Mouse (Mus musculus) macrophage (primary cell): ENCODE data around the gene Rnf225. TPM values are rescaled to one million over a fixed set of nuclear protein-coding genes. Genes with fewer than 3 reads are reported as not detected.
A peak's percentile ranks its signal among the peaks of the same experiment; 100 is the strongest.
"Not testable (repeated sequence)": the region's sequence is repeated elsewhere in the genome, so short reads cannot be mapped to it uniquely, and the experiment has no call there.

Experiments
- H3K27ac ChIP-seq: fragments of 350-480 bp; formaldehyde crosslinking; 2 replicates; pipeline ENCODE4 v1.9.0; 2021
- H3K36me3 ChIP-seq: fragments of 350-480 bp; formaldehyde crosslinking; 2 replicates; pipeline ENCODE4 v1.9.0; 2021; ENCODE audit errors: inconsistent target
- H3K4me3 ChIP-seq: fragments of 350-480 bp; formaldehyde crosslinking; 2 replicates; pipeline ENCODE4 v1.9.0; 2021; ENCODE audit errors: inconsistent target
- H3K79me2 ChIP-seq: fragments of 350-480 bp; formaldehyde crosslinking; 2 replicates; pipeline ENCODE4 v1.9.0; 2021; ENCODE audit errors: inconsistent target
- WGBS: methylation state at CpG from one replicate; pipeline ENCODE4 v1.1.7; 2026; ENCODE audit warnings: inconsistent platforms; ENCODE audit not compliant: missing documents; 5-methylcytosine and 5-hydroxymethylcytosine counted together
- polyA plus RNA-seq: library from polyadenylated mRNA; stranded (reverse); fragments of 250-400 nt; gene quantifications from 3 replicates; pipeline ENCODE4 v1.2.4, GENCODE M21; 2018; ENCODE audit warnings: inconsistent platforms
- total RNA-seq, 78 experiments: library from RNA; depleted of rRNA; stranded (reverse); fragments of 250-400 nt; gene quantifications; 1 replicate in 9 of 78; 2 replicates in 24 of 78; 3 replicates in 43 of 78; 4 replicates in 2 of 78; pipeline ENCODE4 v1.2.4; 2018; ENCODE audit warnings: inconsistent platforms in 56 of 78

Gene Rnf225
- total RNA-seq (2018; cell fraction: chromatin; rRNA removed): 1 to 10 TPM in 2 of 26 experiments, under 1 TPM in 21, not detected in 3; 0.23 to 1.8 (median 0.57) TPM
- total RNA-seq (2018; cell fraction: cytosol; rRNA removed): under 1 TPM in 22 of 26 experiments, not detected in 4; 0.03 to 0.65 (median 0.19) TPM
- total RNA-seq (2018; cell fraction: nucleus; rRNA removed): 1 to 10 TPM in 3 of 26 experiments, under 1 TPM in 22, not detected in 1; 0.15 to 2.6 (median 0.51) TPM
- polyA plus RNA-seq: 0.07 TPM in 1 of 3 replicates, not detected in the others

- WGBS: 77% methylated on average over 8 of the region's 8 CpGs
- Histone ChIP-seq H3K4me3 (no peak within 1 kb of the TSS), H3K79me2 (peaks cover 21% of the 10 kb centered on the region), H3K36me3 (peaks cover 38% of the 10 kb centered on the region), H3K27ac (no peak within 1 kb of the TSS)
Measured at GRCm38 (mm10) chr7:12927191-12927680, at the start of gene Rnf225. Gene Rnf225, plus strand, starts transcription at chr7:12927416.

GRCm38 (mm10) chr7:12880036-12880435 is 47.2 kb upstream of the Rnf225 start:
- Histone ChIP-seq H3K79me2 (no peaks in the 10 kb centered on the region), H3K4me3 (no peak overlapping the region), H3K36me3 (0 out of 2 replicates have a peak, but pooled peaks cover 6% of the 10 kb centered on the region), H3K27ac (no peak overlapping the region)

GRCm38 (mm10) chr7:12880497-12880896 is 46.7 kb upstream of the Rnf225 start:
- not testable (repeated sequence) for H3K27ac ChIP-seq, H3K36me3 ChIP-seq, H3K79me2 ChIP-seq
- WGBS: 27% methylated on average over 8 of the region's 8 CpGs
- peak overlapping the region; percentile 94 for H3K4me3 ChIP-seq

- WGBS: 2% methylated on average over 32 of the region's 35 CpGs
- Histone ChIP-seq H3K36me3 (peaks cover 15% of the 10 kb centered on the region), H3K4me3 (peak within 1 kb of the TSS; percentile 94), H3K27ac (peak within 1 kb of the TSS; percentile 32; the same call in 1 of the 2 replicates), H3K79me2 (no peaks in the 10 kb centered on the region)
Measured at GRCm38 (mm10) chr7:12880911-12881660, 46.1 kb upstream of the Rnf225 start, which contains the start of gene Zfp128. Gene Zfp128, plus strand, starts transcription at chr7:12881177.

- 77% methylated on average over 12 of the region's 12 CpGs for WGBS
- Histone ChIP-seq H3K79me2 (no peaks in the 10 kb centered on the region), H3K36me3 (peaks cover 32% of the 10 kb centered on the region), H3K27ac (no peak overlapping the region), H3K4me3 (no peak overlapping the region)
Measured at GRCm38 (mm10) chr7:12886563-12887266, 40.5 kb upstream of the Rnf225 start.

- H3K79me2 ChIP-seq: no peaks in the 10 kb centered on the region
- H3K4me3 ChIP-seq: no peak overlapping the region
- H3K36me3 ChIP-seq: peaks cover 32% of the 10 kb centered on the region
- 49% methylated on average over 5 of the region's 5 CpGs for WGBS
- H3K27ac ChIP-seq: no peak overlapping the region
Measured at GRCm38 (mm10) chr7:12887585-12887984, 39.6 kb upstream of the Rnf225 start.

GRCm38 (mm10) chr7:12890928-12891327 is 36.3 kb upstream of the Rnf225 start:
- peaks cover 19% of the 10 kb centered on the region for H3K36me3 ChIP-seq
- H3K4me3 ChIP-seq: no peak overlapping the region
- 92% methylated on average over 14 of the region's 14 CpGs for WGBS
- no peaks in the 10 kb centered on the region for H3K79me2 ChIP-seq
- no peak overlapping the region for H3K27ac ChIP-seq

- WGBS: 0% methylated on average over 1 of the region's 1 CpGs
- peaks cover 15% of the 10 kb centered on the region; the same call in 1 of the 2 replicates for H3K36me3 ChIP-seq
Measured at GRCm38 (mm10) chr7:12891334-12891733, 35.9 kb upstream of the Rnf225 start.

GRCm38 (mm10) chr7:12897655-12898410 is 29.4 kb upstream of the Rnf225 start, which contains the start of gene Zscan22:
Gene Zscan22, plus strand, starts transcription at chr7:12897815.
- WGBS: 8% methylated on average over 31 of the region's 36 CpGs
- H3K4me3 ChIP-seq: peak within 1 kb of the TSS; percentile 89
- 0 out of 2 replicates have a peak within 1 kb of the TSS, but pooled peaks have one; percentile 13 for H3K27ac ChIP-seq
- peaks cover 41% of the 10 kb centered on the region for H3K79me2 ChIP-seq
- H3K36me3 ChIP-seq: no peaks in the 10 kb centered on the region

More at GRCm38 (mm10) chr7:12891334-12891733, 35.9 kb upstream of the Rnf225 start:
- no peaks in the 10 kb centered on the region for H3K79me2 ChIP-seq
- H3K4me3 ChIP-seq: no peak overlapping the region
- H3K27ac ChIP-seq: no peak overlapping the region

- Histone ChIP-seq H3K27ac (no peak overlapping the region), H3K36me3 (peaks cover 13% of the 10 kb centered on the region), H3K4me3 (no peak overlapping the region), H3K79me2 (peaks cover 53% of the 10 kb centered on the region)
- WGBS: 76% methylated on average over 3 of the region's 5 CpGs
Measured at GRCm38 (mm10) chr7:12901517-12901916, 25.7 kb upstream of the Rnf225 start.

- H3K4me3 ChIP-seq: no peak overlapping the region; the same call in 1 of the 2 replicates
- H3K79me2 ChIP-seq: peaks cover 44% of the 10 kb centered on the region
- no peak overlapping the region for H3K27ac ChIP-seq
- 82% methylated on average over 10 of the region's 10 CpGs for WGBS
- H3K36me3 ChIP-seq: peaks cover 31% of the 10 kb centered on the region
Measured at GRCm38 (mm10) chr7:12903623-12904022, 23.6 kb upstream of the Rnf225 start.

- Histone ChIP-seq H3K79me2 (peaks cover 29% of the 10 kb centered on the region; the same call in 1 of the 2 replicates), H3K27ac (no peak overlapping the region), H3K36me3 (peaks cover 31% of the 10 kb centered on the region), H3K4me3 (no peak overlapping the region)
- WGBS: 100% methylated on average over 1 of the region's 1 CpGs
Measured at GRCm38 (mm10) chr7:12905146-12905545, 22.1 kb upstream of the Rnf225 start.

GRCm38 (mm10) chr7:12909498-12909962 is 17.7 kb upstream of the Rnf225 start:
- H3K79me2 ChIP-seq: no peaks in the 10 kb centered on the region
- peak overlapping the region; percentile 61 for H3K27ac ChIP-seq
- WGBS: 28% methylated on average over 7 of the region's 7 CpGs
- H3K36me3 ChIP-seq: peaks cover 31% of the 10 kb centered on the region
- peak overlapping the region; percentile 50 for H3K4me3 ChIP-seq
